Mouse (Mus musculus) limb, embryonic 10.5 days (tissue): Measurements from ENCODE around the gene Opcml. TPM values are rescaled to one million over a fixed set of nuclear protein-coding genes. Genes with fewer than 3 reads are reported as not detected.

ENCODE experiments used
- DNase-seq: peaks from one replicate; pipeline ENCODE4 v3.0.0-alpha.2; 2017; ENCODE audit warnings: low spot score
- H3K27ac ChIP-seq: fragments of 300-500 bp; sonication (generic); 2 replicates; pipeline ENCODE4 v1.5.1; 2016; ENCODE audit warnings: mild to moderate bottlenecking
- H3K27me3 ChIP-seq: fragments of 300-500 bp; sonication (generic); 2 replicates; pipeline ENCODE4 v1.6.1; 2016; ENCODE audit warnings: low read depth, mild to moderate bottlenecking; ENCODE audit not compliant: poor library complexity, severe bottlenecking
- H3K36me3 ChIP-seq: fragments of 300-500 bp; sonication (generic); 2 replicates; pipeline ENCODE4 v1.6.1; 2016; ENCODE audit warnings: mild to moderate bottlenecking, moderate library complexity
- H3K4me1 ChIP-seq: fragments of 300-500 bp; sonication (generic); 2 replicates; pipeline ENCODE4 v1.6.1; 2016
- H3K4me3 ChIP-seq: fragments of 300-500 bp; sonication (generic); 2 replicates; pipeline ENCODE4 v1.5.1; 2016; ENCODE audit warnings: mild to moderate bottlenecking, moderate library complexity
- H3K9me3 ChIP-seq: fragments of 300-500 bp; sonication (generic); replicated peaks from 2 replicates; pipeline ENCODE4 v1.6.1; 2016; ENCODE audit warnings: mild to moderate bottlenecking
- WGBS: fragments of 180-500 bp; shearing (Covaris S2); methylation state at CpG from one replicate; pipeline ENCODE4 v1.1.7; 2016; 5-methylcytosine and 5-hydroxymethylcytosine counted together
- polyA plus RNA-seq: library from polyadenylated mRNA; unstranded; fragments of >200 nt; fragmentation: Nextera tagmentation; extraction: Ambion mirVana; gene quantifications from 2 replicates; pipeline ENCODE4 v1.2.1, GENCODE M21; 2016

Gene Opcml
- polyA plus RNA-seq = 0.46 and 0.90 TPM in 2 replicates

- Histone ChIP-seq H3K27ac (no peak within 1 kb of the TSS), H3K9me3 (no peaks in the 10 kb centered on the region), H3K4me1 (peaks cover 10% of the 10 kb centered on the region), H3K27me3 (peaks cover 68% of the 10 kb centered on the region), H3K4me3 (peak within 1 kb of the TSS; percentile 48), H3K36me3 (no peaks in the 10 kb centered on the region)
- peak; percentile 60 for DNase-seq
- 1% methylated on average over 28 of the region's 28 CpGs for WGBS
Measured at GRCm38 (mm10) chr9:27790725-27791638, at the start of gene Opcml. TSS of gene Opcml (plus strand) at chr9:27790775.

- WGBS = 92% methylated on average over 1 of the region's 1 CpGs
- no peak for DNase-seq
- H3K4me3 ChIP-seq = no peak overlapping the region
- no peaks in the 10 kb centered on the region for H3K36me3 ChIP-seq
- no peaks in the 10 kb centered on the region for H3K9me3 ChIP-seq
- no peaks in the 10 kb centered on the region for H3K27me3 ChIP-seq
- no peaks in the 10 kb centered on the region for H3K4me1 ChIP-seq
- H3K27ac ChIP-seq = no peak overlapping the region
Measured at GRCm38 (mm10) chr9:27758709-27759108, 31.9 kb upstream of the Opcml start.

GRCm38 (mm10) chr9:27761196-27761595 lies 29.4 kb upstream of the Opcml start:
- H3K9me3 ChIP-seq = no peaks in the 10 kb centered on the region
- no peak overlapping the region for H3K27ac ChIP-seq
- no peak for DNase-seq
- WGBS = 95% methylated on average over 2 of the region's 2 CpGs
- no peak overlapping the region for H3K4me3 ChIP-seq
- H3K27me3 ChIP-seq = no peaks in the 10 kb centered on the region
- H3K4me1 ChIP-seq = no peaks in the 10 kb centered on the region
- H3K36me3 ChIP-seq = no peaks in the 10 kb centered on the region

GRCm38 (mm10) chr9:27766446-27766845 lies 24.1 kb upstream of the Opcml start:
- 87% methylated on average over 3 of the region's 3 CpGs for WGBS
- Histone ChIP-seq H3K27ac (no peak overlapping the region), H3K36me3 (no peaks in the 10 kb centered on the region), H3K4me3 (no peak overlapping the region), H3K9me3 (no peaks in the 10 kb centered on the region), H3K27me3 (no peaks in the 10 kb centered on the region), H3K4me1 (no peaks in the 10 kb centered on the region)
- DNase-seq = no peak

GRCm38 (mm10) chr9:27767196-27767900 lies 23.2 kb upstream of the Opcml start:
- 91% methylated on average over 8 of the region's 8 CpGs for WGBS
- no peaks in the 10 kb centered on the region for H3K36me3 ChIP-seq
- no peak for DNase-seq
- no peaks in the 10 kb centered on the region for H3K4me1 ChIP-seq
- no peaks in the 10 kb centered on the region for H3K27me3 ChIP-seq
- no peak overlapping the region for H3K4me3 ChIP-seq
- no peaks in the 10 kb centered on the region for H3K9me3 ChIP-seq
- H3K27ac ChIP-seq = no peak overlapping the region

GRCm38 (mm10) chr9:27768788-27769187 lies 21.8 kb upstream of the Opcml start:
- H3K27ac ChIP-seq = no peak overlapping the region
- H3K4me1 ChIP-seq = no peaks in the 10 kb centered on the region
- H3K36me3 ChIP-seq = no peaks in the 10 kb centered on the region
- no peak for DNase-seq
- no peaks in the 10 kb centered on the region for H3K9me3 ChIP-seq
- no peaks in the 10 kb centered on the region for H3K27me3 ChIP-seq
- no peak overlapping the region for H3K4me3 ChIP-seq

- WGBS = 78% methylated on average over 6 of the region's 6 CpGs
- H3K27me3 ChIP-seq = peaks cover 12% of the 10 kb centered on the region
- no peak for DNase-seq
- no peak overlapping the region for H3K27ac ChIP-seq
- no peaks in the 10 kb centered on the region for H3K9me3 ChIP-seq
- no peak overlapping the region for H3K4me3 ChIP-seq
- H3K36me3 ChIP-seq = no peaks in the 10 kb centered on the region
- H3K4me1 ChIP-seq = peaks cover 6% of the 10 kb centered on the region
Measured at GRCm38 (mm10) chr9:27781291-27781993, 9.1 kb upstream of the Opcml start.

- Histone ChIP-seq H3K27me3 (peaks cover 12% of the 10 kb centered on the region), H3K4me3 (no peak overlapping the region), H3K27ac (no peak overlapping the region), H3K4me1 (peaks cover 6% of the 10 kb centered on the region), H3K9me3 (no peaks in the 10 kb centered on the region), H3K36me3 (no peaks in the 10 kb centered on the region)
- WGBS = 55% methylated on average over 1 of the region's 1 CpGs
- DNase-seq = no peak
Measured at GRCm38 (mm10) chr9:27781994-27782337, 8.6 kb upstream of the Opcml start.

- DNase-seq = no peak
- Histone ChIP-seq H3K4me1 (peaks cover 10% of the 10 kb centered on the region), H3K4me3 (peak overlapping the region; percentile 48), H3K27ac (no peak overlapping the region), H3K27me3 (peaks cover 68% of the 10 kb centered on the region), H3K36me3 (no peaks in the 10 kb centered on the region), H3K9me3 (no peaks in the 10 kb centered on the region)
- WGBS = 6% methylated on average over 12 of the region's 12 CpGs
Measured at GRCm38 (mm10) chr9:27791639-27791966, 1.0 kb downstream of the Opcml start.

- Histone ChIP-seq H3K36me3 (no peaks in the 10 kb centered on the region), H3K27me3 (peaks cover 68% of the 10 kb centered on the region), H3K9me3 (no peaks in the 10 kb centered on the region), H3K27ac (no peak overlapping the region), H3K4me3 (no peak overlapping the region), H3K4me1 (peaks cover 10% of the 10 kb centered on the region)
- WGBS = 37% methylated on average over 2 of the region's 2 CpGs
- no peak for DNase-seq
Measured at GRCm38 (mm10) chr9:27792226-27792625, 1.7 kb downstream of the Opcml start.

GRCm38 (mm10) chr9:27792994-27793393 lies 2.4 kb downstream of the Opcml start:
- no peak overlapping the region for H3K27ac ChIP-seq
- peaks cover 62% of the 10 kb centered on the region for H3K27me3 ChIP-seq
- no peaks in the 10 kb centered on the region for H3K9me3 ChIP-seq
- peaks cover 10% of the 10 kb centered on the region for H3K4me1 ChIP-seq
- DNase-seq = no peak
- 72% methylated on average over 3 of the region's 3 CpGs for WGBS
- H3K4me3 ChIP-seq = no peak overlapping the region
- no peaks in the 10 kb centered on the region for H3K36me3 ChIP-seq

GRCm38 (mm10) chr9:27796535-27796934 lies 6.0 kb downstream of the Opcml start:
- Histone ChIP-seq H3K36me3 (no peaks in the 10 kb centered on the region), H3K4me1 (peaks cover under 1% of the 10 kb centered on the region; the same call in 1 of the 2 replicates), H3K9me3 (no peaks in the 10 kb centered on the region), H3K27ac (no peak overlapping the region), H3K4me3 (no peak overlapping the region), H3K27me3 (peaks cover 28% of the 10 kb centered on the region)
- WGBS = 100% methylated on average over 1 of the region's 1 CpGs
- DNase-seq = no peak

GRCm38 (mm10) chr9:27800992-27801391 lies 10.4 kb downstream of the Opcml start:
- WGBS = 93% methylated on average over 2 of the region's 2 CpGs
- Histone ChIP-seq H3K27me3 (no peaks in the 10 kb centered on the region), H3K4me3 (no peak overlapping the region), H3K36me3 (no peaks in the 10 kb centered on the region), H3K27ac (no peak overlapping the region), H3K9me3 (no peaks in the 10 kb centered on the region), H3K4me1 (no peaks in the 10 kb centered on the region)
- DNase-seq = no peak
